Mouse (Mus musculus) MEL (cell line): ENCODE data around the gene Plcg2.

Experiments
- CHD1 ChIP-seq: IDR thresholded peaks from 2 replicates; pipeline ENCODE4 v1.6.1; 2012; ENCODE audit warnings: low read depth, mild to moderate bottlenecking, inconsistent platforms, low read length, improper control_type of control experiment
- CTCF ChIP-seq, 3 experiments: IDR thresholded peaks in 2 of 3; conservative IDR thresholded peaks in 1 of 3; 2 replicates each; pipeline ENCODE4 v1.5.1; 2011 to 2012; ENCODE audit warnings: low read length in 3 of 3, low read depth in 2 of 3, mild to moderate bottlenecking in 2 of 3, improper control_type of control experiment in 1 of 3, inconsistent platforms in 1 of 3, mixed read lengths in 1 of 3, moderate library complexity in 1 of 3; ENCODE audit not compliant: control insufficient read depth in 1 of 3, insufficient read depth in 1 of 3, poor library complexity in 1 of 3, severe bottlenecking in 1 of 3
- EP300 ChIP-seq, 2 experiments: IDR thresholded peaks; 2 replicates each; pipeline ENCODE4 v1.6.1; 2011; ENCODE audit warnings: improper control_type of control experiment in 2 of 2, low read length in 2 of 2, low read depth in 1 of 2, mild to moderate bottlenecking in 1 of 2
- ETS1 ChIP-seq: IDR thresholded peaks from 2 replicates; pipeline ENCODE4 v1.6.1; 2012; ENCODE audit warnings: low read depth, mild to moderate bottlenecking, inconsistent platforms, low read length, improper control_type of control experiment, moderate library complexity
- GABPA ChIP-seq: IDR thresholded peaks from 2 replicates; pipeline ENCODE4 v1.6.1; 2012; ENCODE audit warnings: low read depth, mild to moderate bottlenecking, inconsistent platforms, low read length, improper control_type of control experiment, moderate library complexity
- MAX ChIP-seq: IDR thresholded peaks from 2 replicates; pipeline ENCODE4 v1.6.1; 2011; ENCODE audit warnings: low read length, improper control_type of control experiment
- MEF2A ChIP-seq: IDR thresholded peaks from 2 replicates; pipeline ENCODE4 v1.6.1; 2014; ENCODE audit warnings: low read depth, mild to moderate bottlenecking, inconsistent platforms, low read length, improper control_type of control experiment; ENCODE audit not compliant: poor library complexity, insufficient replicate concordance, severe bottlenecking; ENCODE audit errors: extremely low read depth
- TBP ChIP-seq: IDR thresholded peaks from 2 replicates; pipeline ENCODE4 v1.8.0; 2011; ENCODE audit warnings: low read depth, low read length, improper control_type of control experiment
- USF2 ChIP-seq, 2 experiments: IDR thresholded peaks; 2 replicates each; pipeline ENCODE4 v1.6.1; 2011 to 2012; ENCODE audit warnings: improper control_type of control experiment in 2 of 2, low read length in 2 of 2, borderline replicate concordance in 1 of 2, inconsistent platforms in 1 of 2, low read depth in 1 of 2, mild to moderate bottlenecking in 1 of 2; ENCODE audit not compliant: insufficient read depth in 1 of 2

- TF ChIP-seq CTCF (IDR thresholded peaks at IDR 0.05 in 2 of 3, conservative IDR thresholded peaks at IDR 0.05 in 1 of 3; ENCODE audit: control insufficient read depth in 1 of 3, insufficient read depth in 1 of 3, low read depth in 2 of 3, low read length in 3 of 3, poor library complexity in 1 of 3, severe bottlenecking in 1 of 3): no peak
- TF ChIP-seq MEF2A: no peak
- TF ChIP-seq EP300 (IDR thresholded peaks at IDR 0.05; ENCODE audit: low read depth in 1 of 2, low read length in 2 of 2): no peak
- no peak for TF ChIP-seq MAX
- no peak for TF ChIP-seq USF2 (IDR thresholded peaks at IDR 0.05; ENCODE audit: borderline replicate concordance in 1 of 2, insufficient read depth in 1 of 2, low read depth in 1 of 2, low read length in 2 of 2)
- TF ChIP-seq GABPA: no peak
- TF ChIP-seq ETS1: no peak
- TF ChIP-seq TBP: no peak
- no peak for TF ChIP-seq CHD1
These were observed 106.0 kb downstream of the Plcg2 start for GRCm38 (mm10) chr8:117604101-117604500.
